Mouse (Mus musculus) limb, embryonic 15.5 days (tissue): ENCODE measurements around the gene Acyp1. TPM values are rescaled to one million over a fixed set of nuclear protein-coding genes. Genes with fewer than 3 reads are reported as not detected.

Experiments used
- microRNA-seq: library from miRNA; unstranded; fragments of <30 nt; microRNA quantifications from one replicate; pipeline ENCODE4, GENCODE M21; 2016
- polyA plus RNA-seq: library from polyadenylated mRNA; unstranded; fragments of >200 nt; fragmentation: Nextera tagmentation; extraction: Ambion mirVana; gene quantifications from 2 replicates; pipeline ENCODE4 v1.2.1, GENCODE M21; 2015

Gene Acyp1
- polyA plus RNA-seq, 1 experiment from 2014 or later, result 42.0 TPM

Small RNA genes within 50 kb of the gene (microRNA-seq; reads per million reads assigned to microRNA genes)
- not detected for gene Mir6938

Other genes starting within 250 kb of the Acyp1 start
- 3.6 and 3.9 TPM in 2 replicates for gene Prox2, start 177.7 kb downstream of the Acyp1 start, polyA plus RNA-seq
- 96.0 and 108 TPM in 2 replicates for gene Dlst, start 177.6 kb downstream of the Acyp1 start, polyA plus RNA-seq
- gene Rps6kl1, start 137.2 kb downstream of the Acyp1 start, polyA plus RNA-seq, result 0.53 and 0.88 TPM in 2 replicates
- gene Pgf, start 110.6 kb downstream of the Acyp1 start, polyA plus RNA-seq, result 15.5 and 18.4 TPM in 2 replicates
- gene Eif2b2, start 69.0 kb downstream of the Acyp1 start, polyA plus RNA-seq, result 79.4 and 83.8 TPM in 2 replicates
- 8.1 and 9.4 TPM in 2 replicates for gene Mlh3, start 17.8 kb downstream of the Acyp1 start, polyA plus RNA-seq
- gene Zc2hc1c, start 153 bp upstream of the Acyp1 start, polyA plus RNA-seq, result 1.9 and 2.2 TPM in 2 replicates
- 17.4 and 23.1 TPM in 2 replicates for gene Nek9, start 50.9 kb upstream of the Acyp1 start, polyA plus RNA-seq
- gene Tmed10, start 86.4 kb upstream of the Acyp1 start, polyA plus RNA-seq, result 361 and 367 TPM in 2 replicates
- 38.8 and 48.3 TPM in 2 replicates for gene Fos, start 185.5 kb upstream of the Acyp1 start, polyA plus RNA-seq